Mouse (Mus musculus): ENCODE measurements around the gene Prr23a2. TPM values are rescaled to one million over a fixed set of nuclear protein-coding genes. Genes with fewer than 3 reads are reported as not detected.

The Prr23a2 gene
- not detected for polyA plus RNA-seq (2015; fragmentation: Illumina TruSeq; extraction: RNeasy Lipid Tissue Mini Kit (QIAGEN cat#74804); ENCODE audit: insufficient read depth, low replicate concordance)

DNA sequence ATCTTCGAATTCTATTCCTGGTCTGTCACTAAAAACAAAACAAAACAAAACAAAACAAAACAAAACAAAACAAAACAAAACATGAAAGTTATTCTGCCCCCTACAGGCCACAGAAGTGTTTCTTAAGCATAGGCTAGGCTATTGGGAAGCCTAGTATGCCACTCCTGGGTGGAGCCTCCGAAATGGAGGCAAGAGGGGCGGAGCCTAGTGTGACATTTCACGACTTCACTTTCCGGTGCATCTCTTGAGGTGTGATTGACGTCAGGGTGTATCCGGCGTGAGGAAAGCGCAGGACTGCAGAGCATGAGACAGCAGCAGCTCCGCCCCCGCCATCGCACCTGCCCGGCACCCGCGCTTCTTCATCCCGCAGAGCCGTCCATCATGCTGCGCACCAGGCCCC is at the start of gene Prr23a2:
TSS of gene Prr23a2 (plus strand) at position 285 of the 400 bp plus-strand sequence.

GRCm38 (mm10) chr9:98842117-98842516 is 14.2 kb upstream of the Prr23a2 start, which contains the start of gene Prr23a1:
Prr23a1 (plus strand) TSS chr9:98842503.

GRCm38 (mm10) chr9:98864571-98864970 is 8.3 kb downstream of the Prr23a2 start, which contains the start of gene Prr23a3:
Prr23a3 (plus strand) TSS chr9:98864767.

GRCm38 (mm10) chr9:98902819-98903218 is 46.5 kb downstream of the Prr23a2 start, which contains the start of gene 7420426K07Rik:
7420426K07Rik (plus strand) TSS chr9:98903119.

Other genes starting within 250 kb of the Prr23a2 start
- gene Prr23a1, start 14.0 kb upstream of the Prr23a2 start, polyA plus RNA-seq (2015; fragmentation: Illumina TruSeq; extraction: RNeasy Lipid Tissue Mini Kit (QIAGEN cat#74804); ENCODE audit: insufficient read depth, low replicate concordance), result not detected
- not detected for gene Prr23a3, start 8.3 kb downstream of the Prr23a2 start, polyA plus RNA-seq (2015; fragmentation: Illumina TruSeq; extraction: RNeasy Lipid Tissue Mini Kit (QIAGEN cat#74804); ENCODE audit: insufficient read depth, low replicate concordance)
- gene 7420426K07Rik, start 46.6 kb downstream of the Prr23a2 start, polyA plus RNA-seq (2015; fragmentation: Illumina TruSeq; extraction: RNeasy Lipid Tissue Mini Kit (QIAGEN cat#74804); ENCODE audit: insufficient read depth, low replicate concordance), result not detected
- gene Foxl2, start 98.8 kb downstream of the Prr23a2 start, polyA plus RNA-seq (2015; fragmentation: Illumina TruSeq; extraction: RNeasy Lipid Tissue Mini Kit (QIAGEN cat#74804); ENCODE audit: insufficient read depth, low replicate concordance), result not detected
- gene Faim, start 129.9 kb downstream of the Prr23a2 start, polyA plus RNA-seq (2015; fragmentation: Illumina TruSeq; extraction: RNeasy Lipid Tissue Mini Kit (QIAGEN cat#74804); ENCODE audit: insufficient read depth, low replicate concordance), result 61.9 TPM
- gene Gm1123, start 179.2 kb downstream of the Prr23a2 start, polyA plus RNA-seq (2015; fragmentation: Illumina TruSeq; extraction: RNeasy Lipid Tissue Mini Kit (QIAGEN cat#74804); ENCODE audit: insufficient read depth, low replicate concordance), result 0.15 TPM

Data from spleen, adult 10 weeks (tissue).